Mouse (Mus musculus) layer of hippocampus, postnatal 25 days (tissue): Measurements from ENCODE around the gene Gstk1. TPM values are rescaled to one million over a fixed set of nuclear protein-coding genes. Genes with fewer than 3 reads are reported as not detected.

Experiments
- DNase-seq, 2 experiments: peaks; one replicate each; pipeline ENCODE4 v3.0.0; 2022; ENCODE audit warnings: mixed read lengths in 2 of 2, low spot score in 1 of 2; ENCODE audit errors: extremely low spot score in 1 of 2
- total RNA-seq, 2 experiments: library from RNA; stranded (reverse); gene quantifications; 2 replicates each; pipeline ENCODE4 v1.2.3; 2021

Gene Gstk1
- 10 to 100 TPM; 10.2 to 13.7 TPM for total RNA-seq

DNA sequence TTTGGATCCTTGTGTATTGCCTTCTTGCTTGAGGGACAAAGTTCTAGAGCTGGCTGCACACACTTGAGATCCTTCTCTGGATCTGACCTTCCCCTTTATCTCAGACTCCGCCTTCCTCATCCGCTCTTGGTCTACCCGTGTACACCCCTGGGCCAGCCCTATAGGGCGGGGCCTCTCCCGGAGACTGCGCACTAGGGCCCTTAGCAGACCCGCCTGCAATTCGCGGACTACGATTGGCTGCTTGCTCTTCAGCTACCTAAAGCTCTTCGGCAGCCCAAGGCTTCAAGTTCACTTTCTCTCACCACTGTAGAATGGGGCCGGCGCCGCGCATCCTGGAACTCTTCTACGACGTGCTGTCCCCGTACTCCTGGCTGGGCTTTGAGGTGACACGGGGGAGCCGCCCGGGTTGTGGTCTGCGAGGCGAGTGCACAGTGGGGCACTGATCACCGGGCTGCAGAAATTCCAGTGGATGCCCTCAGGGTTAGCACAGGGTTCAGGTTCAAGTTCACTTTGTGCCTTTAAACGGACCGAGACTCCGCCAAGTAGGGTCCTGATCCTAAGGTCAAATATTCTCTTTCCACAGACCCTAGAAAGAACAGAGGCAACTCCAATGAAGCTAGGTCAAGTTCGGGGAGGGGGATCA lies at the start of gene Gstk1:
Gene Gstk1 (plus strand): TSS at position 225 of the 643 bp plus-strand sequence.
- DNase-seq, result peak; percentile 24 to 51

DNA sequence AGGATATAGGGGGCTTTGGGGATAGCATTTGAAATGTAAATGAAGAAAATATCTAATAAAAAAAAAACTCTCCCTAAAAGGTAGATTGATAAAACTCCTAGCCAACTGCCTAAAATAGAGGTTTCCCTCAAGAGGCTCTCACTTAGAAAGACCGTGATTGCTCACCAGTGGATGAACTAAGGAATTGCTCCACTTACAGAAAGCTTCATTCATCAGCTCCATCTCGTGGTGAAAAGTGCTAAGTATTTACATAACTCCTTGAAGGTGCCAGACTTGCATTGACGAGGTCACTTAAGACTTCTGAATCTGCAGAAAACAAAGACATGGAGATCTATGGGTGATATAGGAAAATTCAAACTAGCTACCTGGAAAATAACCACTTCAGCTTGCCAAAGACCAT lies 48.0 kb upstream of the Gstk1 start:
- DNase-seq, result no peak

- DNase-seq, result no peak
Measured at GRCm38 (mm10) chr6:42199498-42199897, 46.2 kb upstream of the Gstk1 start.

DNA sequence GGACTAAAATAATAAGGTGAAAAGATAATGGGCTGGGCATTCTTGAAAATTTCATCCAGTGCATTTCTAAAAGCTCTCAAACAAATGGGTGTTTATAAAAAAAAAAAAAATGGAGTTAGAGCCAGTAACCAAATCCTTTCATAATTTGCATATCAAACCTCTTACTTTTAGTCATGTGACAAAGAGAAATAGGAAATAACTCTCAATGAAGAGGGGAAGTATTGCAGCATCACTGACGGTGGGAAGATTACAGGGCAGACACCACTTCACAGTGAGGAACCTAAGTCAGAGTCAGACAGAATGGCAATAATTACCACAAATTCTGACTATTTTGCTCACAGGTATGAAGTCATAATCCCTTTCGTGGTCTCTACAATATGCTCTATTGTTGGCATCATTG lies 30.7 kb upstream of the Gstk1 start, which contains the start of gene Tas2r144:
Gene Tas2r144 (plus strand): TSS at position 301 of the 400 bp plus-strand sequence.
- no peak for DNase-seq

- no peak for DNase-seq
Measured at GRCm38 (mm10) chr6:42222286-42222685, 23.4 kb upstream of the Gstk1 start.

GRCm38 (mm10) chr6:42225046-42225445 lies 20.7 kb upstream of the Gstk1 start:
- no peak for DNase-seq

- peak; percentile 33 to 84 for DNase-seq
Measured at GRCm38 (mm10) chr6:42227240-42228101, 18.3 kb upstream of the Gstk1 start.

- no peak for DNase-seq
Measured at GRCm38 (mm10) chr6:42229610-42230009, 16.1 kb upstream of the Gstk1 start.

DNA sequence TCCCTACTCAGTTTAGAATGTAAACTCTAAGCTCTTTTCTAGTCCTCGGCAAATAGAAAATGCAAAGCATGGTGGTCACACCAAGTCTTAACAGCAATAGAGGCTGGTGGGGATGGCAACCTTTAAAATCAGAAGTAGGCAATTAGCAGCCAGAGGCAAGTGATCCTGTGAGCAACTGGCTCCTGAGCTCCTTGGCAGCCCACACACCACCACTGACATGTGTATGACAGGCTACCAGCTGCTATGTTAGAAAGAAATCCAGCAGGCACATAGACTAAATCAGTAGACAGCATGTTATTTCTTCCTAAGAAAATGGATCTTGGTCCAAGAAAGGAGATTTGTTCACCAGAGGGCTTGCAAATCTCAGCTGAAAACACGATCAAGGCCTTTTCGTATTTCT lies 14.5 kb upstream of the Gstk1 start:
- DNase-seq, result no peak

GRCm38 (mm10) chr6:42237276-42237805 lies 8.4 kb upstream of the Gstk1 start:
- DNase-seq, result no peak

DNA sequence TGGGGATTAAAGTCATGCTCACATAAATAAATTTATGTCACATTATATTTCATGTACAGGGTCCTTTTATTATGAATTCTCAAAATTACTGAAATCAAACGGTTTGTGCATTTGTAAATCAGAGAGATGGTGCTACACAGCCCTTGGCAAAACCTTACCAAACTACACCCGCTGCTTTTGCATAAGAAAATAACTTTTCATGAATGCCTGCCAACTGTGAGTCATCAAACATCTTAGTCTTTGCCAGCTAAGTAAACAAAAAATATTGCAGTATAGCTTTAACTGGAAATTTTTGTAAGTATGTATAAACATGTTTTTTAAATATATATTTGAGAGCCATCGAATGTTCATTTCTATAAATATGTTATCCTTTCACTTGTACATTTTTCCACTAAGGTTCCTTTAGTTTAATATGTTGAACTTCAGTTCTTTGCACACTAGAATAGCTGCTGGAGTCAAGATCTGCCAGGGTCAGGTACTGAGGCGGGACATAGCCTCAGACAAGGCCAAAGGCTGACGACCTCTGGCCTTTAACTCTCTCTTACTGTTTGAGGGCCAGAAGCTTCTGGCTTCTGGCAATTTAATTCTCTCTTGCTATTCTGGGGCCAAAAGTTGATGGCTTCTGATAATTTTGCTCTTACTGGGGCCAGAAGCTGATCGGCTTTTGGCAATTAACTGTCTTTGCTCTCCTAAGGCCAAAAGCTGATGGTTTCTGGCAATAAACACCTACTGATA lies 4.3 kb upstream of the Gstk1 start:
- DNase-seq, result no peak

- no peak for DNase-seq
Measured at GRCm38 (mm10) chr6:42247173-42247572, 1.4 kb downstream of the Gstk1 start.

GRCm38 (mm10) chr6:42247981-42248380 lies 2.2 kb downstream of the Gstk1 start:
- no peak for DNase-seq

GRCm38 (mm10) chr6:42251791-42252190 lies 6.1 kb downstream of the Gstk1 start:
- no peak for DNase-seq

DNA sequence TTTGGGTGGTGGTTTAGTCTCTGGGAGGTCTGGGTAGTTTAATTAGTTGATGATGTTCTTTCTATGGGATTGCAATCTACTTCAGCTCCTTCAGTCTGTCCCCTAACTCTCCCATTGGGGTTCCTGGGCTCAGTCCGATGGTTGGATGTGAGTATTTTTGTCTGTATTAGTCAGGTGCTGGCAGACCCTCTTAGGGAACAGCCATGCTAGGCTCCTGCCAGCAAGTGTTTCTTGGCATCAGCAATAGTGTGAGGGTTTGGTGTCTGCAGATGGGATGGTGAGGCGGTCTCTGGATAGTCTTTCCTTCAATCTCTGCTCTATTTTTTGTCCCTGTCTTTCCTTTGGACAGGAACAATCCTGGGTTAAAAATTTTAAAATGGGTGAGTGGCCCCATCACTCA lies 7.4 kb downstream of the Gstk1 start:
- no peak for DNase-seq

- DNase-seq, result peak in 1 of 2 experiments; percentile 52
Measured at GRCm38 (mm10) chr6:42257303-42257863, 11.6 kb downstream of the Gstk1 start.

DNA sequence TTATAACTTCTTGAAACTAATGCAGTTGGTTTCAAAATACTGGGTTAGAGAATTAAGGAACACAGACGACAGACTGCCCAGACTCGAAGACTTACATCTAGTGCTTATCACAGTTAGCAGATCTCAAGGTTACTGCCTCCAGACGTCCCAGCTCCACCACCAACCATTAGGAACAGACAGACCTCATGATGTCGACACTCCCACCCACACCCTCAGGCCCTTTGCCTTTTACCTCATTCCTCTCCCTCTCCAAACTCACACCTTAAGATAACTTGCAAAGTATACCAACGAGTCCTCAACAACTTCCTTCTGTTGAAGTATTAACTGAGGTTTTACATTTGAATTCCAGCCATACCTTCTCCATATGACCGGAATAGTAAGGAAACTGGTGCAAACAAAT lies 14.7 kb downstream of the Gstk1 start:
- DNase-seq, result no peak

GRCm38 (mm10) chr6:42261524-42262170 lies 15.9 kb downstream of the Gstk1 start, which contains the start of gene Tmem139:
TSS of gene Tmem139 (plus strand) at chr6:42261970.
- DNase-seq, result no peak

DNA sequence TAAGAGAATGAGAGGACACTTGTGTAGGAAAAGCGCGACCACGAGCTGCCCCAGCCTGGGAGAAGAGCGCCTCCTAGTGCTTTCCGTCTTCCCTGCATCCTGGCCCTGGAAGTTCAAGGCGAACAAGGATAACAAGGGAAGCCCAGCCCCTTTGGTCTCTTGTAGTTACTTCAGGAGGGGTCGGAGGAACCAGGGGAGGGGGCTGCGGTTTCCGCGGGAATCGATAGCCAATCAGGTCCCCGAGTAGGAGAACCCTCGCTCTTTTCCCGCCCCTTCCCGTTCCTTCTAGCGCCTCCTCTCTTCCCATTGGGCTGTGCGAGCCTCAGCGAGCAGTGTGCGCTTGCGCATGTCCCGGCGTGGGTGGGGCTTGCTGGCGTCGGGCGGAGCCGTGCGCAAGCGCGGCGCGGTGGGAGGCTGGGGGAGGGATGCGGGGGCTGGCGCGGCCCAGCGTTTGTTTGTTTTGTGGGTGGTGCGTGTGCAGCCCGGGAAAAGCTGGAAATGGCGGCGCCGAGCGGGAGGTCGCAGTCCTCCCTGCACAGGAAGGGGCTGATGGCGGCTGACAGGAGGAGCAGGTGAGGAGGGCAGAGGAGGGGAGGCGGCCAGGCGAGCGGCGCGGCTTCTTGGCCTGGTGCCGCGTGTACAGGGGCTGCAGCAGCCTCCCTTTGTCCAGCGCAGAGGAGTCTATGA lies 19.0 kb downstream of the Gstk1 start, which contains the start of gene Casp2:
Gene Casp2 (plus strand): TSS at position 360 of the 687 bp plus-strand sequence.
- DNase-seq, result peak; percentile 92 to 93
